Mouse (Mus musculus): Measurements from ENCODE around the gene Aldh1b1. TPM values are rescaled to one million over a fixed set of nuclear protein-coding genes. Genes with fewer than 3 reads are reported as not detected.

Aldh1b1 gene
- total RNA-seq (2022), result 1 to 10 TPM; 7.0 to 8.8 (median 7.8) TPM

DNA sequence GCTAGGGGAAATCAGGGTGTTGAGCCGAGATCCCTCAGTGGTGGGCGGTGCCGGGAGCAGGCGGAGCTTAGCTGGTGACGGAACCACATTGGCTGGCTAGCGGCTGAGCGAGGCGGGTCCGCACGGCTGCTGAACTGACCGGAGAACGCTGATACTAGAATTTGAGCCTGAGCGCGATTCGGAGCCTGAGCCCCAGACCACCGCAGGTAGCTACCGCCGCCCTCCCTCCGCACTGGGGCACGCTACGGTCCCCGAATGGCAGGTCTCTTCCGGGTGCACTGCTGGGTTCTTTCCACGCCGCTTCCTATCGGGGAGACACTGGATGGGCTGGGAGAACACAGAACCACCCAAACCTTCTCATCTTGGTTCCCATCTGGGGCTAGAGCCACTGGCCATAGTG is at the start of gene Aldh1b1:
Gene Aldh1b1, plus strand, starts transcription at position 59 of the 400 bp plus-strand sequence.
- DNase-seq (ENCODE audit: low spot score in 2 of 2), result peak; percentile 29 to 48

DNA sequence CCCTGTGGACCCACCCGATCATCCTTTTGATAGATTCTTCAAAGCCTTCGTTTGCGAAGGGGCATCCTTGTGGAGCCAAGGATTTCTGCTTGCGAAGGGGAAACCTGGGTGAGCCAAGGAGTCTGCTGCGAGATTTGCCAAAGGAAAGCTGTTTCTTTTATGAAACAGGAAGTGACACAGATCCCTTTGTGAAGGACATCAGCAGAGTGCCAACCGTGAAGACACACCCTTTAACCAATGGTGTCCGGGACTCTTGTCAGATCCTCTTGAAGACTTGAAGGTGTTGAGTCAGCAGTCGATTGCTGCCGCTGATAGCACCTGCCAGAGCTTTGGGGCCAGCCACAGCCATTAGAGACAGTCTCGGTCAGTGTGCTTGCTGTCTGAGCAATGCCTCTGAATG is 49.4 kb upstream of the Aldh1b1 start:
- DNase-seq (ENCODE audit: low spot score in 2 of 2), result no peak

DNA sequence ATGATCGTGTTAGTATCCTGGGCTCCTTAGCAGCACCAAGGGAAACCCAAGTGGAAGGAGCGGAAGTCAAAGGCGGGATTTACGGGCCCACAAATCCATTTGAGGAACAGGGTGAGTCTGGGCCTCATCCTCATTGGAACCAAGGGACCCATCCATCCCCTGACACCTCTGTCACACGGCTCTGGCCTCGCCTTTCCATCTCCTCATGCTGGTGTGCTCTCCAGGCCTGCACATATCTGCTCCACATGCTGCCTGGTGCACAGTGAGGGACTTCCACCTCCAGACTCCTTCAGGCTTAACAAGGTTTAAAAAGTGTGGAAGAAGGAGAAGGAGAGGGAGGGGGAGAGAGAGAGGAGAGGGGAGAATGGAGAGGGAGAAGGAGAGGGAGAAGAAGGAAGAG is 48.3 kb upstream of the Aldh1b1 start:
- no peak for DNase-seq (ENCODE audit: low spot score in 2 of 2)

DNA sequence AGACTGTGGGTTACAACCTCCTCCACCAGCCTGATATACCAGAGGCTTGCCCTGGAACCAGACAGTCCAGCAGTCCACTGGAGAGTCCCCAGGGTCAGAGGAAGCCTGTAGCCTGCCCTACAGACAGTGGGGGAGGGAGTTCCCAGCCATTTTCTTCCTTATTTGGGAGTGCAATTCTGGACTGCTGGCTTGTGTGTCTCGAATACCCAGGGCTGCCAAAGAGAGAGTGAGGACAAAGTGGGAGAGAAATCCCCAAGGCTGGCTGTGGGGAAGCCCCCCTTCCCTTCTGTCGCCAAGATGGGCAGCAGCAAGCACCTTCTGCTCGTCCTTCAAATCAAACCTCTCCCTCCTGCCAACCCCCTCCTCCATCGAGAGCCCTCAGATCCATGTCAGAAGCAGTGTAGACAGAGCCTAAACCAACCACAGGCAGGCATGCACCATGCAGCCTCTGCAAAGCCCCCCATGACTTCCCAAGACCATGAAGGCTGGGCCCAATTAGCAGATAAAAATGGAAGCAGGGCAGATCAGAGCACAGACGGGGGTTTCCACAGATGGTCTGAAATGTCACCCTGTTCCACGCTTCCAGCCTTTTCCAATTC is 45.5 kb upstream of the Aldh1b1 start:
- no peak for DNase-seq (ENCODE audit: low spot score in 2 of 2)

DNA sequence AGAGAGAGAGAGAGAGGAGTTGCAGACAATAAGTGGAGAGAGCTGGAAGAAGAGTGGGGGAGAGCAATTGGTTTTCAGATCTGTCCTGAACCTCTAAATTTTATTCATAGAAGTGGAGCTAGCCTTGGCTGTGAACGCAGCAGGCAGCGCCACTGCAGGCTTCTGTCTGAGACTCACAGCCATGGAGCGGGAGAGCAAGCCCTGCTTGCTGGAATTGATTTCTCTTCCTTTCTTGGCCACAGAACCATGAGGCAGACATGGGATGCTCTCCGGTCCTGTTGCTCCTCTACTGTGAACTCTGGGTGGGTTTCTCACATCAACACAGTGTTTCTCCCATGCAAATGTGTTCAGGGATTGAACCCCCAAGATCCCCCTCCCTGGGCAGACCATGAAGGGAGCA is 44.7 kb upstream of the Aldh1b1 start:
- no peak for DNase-seq (ENCODE audit: low spot score in 2 of 2)

DNA sequence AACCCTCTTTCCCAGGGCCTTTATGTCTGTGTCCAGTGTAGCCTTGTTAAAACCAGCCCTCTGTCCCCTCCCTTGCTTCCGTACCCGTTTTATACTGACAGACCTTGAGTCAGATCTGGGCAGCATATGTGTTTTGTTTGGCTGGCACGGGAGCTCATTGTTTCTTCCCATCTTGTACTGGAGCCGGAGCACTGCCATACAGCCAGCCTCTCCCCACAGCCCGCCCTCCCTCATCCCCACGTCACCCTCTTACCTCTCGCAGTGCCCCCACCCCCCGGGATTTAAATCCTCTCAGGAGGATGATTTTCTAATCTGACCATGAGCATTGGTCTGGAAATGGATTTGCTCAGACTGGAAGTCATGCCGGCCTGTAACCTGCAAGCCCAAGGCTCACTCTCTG is 43.7 kb upstream of the Aldh1b1 start:
- DNase-seq (ENCODE audit: low spot score in 2 of 2), result no peak

DNA sequence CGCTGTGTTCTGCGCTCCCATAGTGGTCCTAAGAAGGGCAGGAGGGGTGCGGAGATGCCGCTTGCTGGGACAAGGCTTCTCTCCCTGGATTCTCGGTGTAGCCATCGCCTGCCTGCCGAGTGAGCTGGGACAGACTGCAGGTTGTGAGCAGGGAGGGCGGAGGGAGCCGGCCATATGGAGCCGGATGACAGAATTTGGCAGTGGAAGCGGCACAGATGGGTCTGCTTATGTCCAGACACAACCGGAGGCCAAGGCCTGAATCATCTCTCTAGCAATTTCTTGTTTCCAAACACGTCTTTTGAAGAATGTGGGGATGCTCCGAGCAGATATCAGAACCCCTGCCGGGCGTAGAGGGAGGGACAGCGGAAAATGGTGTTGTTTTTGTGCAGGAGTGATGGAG is 42.9 kb upstream of the Aldh1b1 start:
- DNase-seq (ENCODE audit: low spot score in 2 of 2), result peak; percentile 30 to 85

DNA sequence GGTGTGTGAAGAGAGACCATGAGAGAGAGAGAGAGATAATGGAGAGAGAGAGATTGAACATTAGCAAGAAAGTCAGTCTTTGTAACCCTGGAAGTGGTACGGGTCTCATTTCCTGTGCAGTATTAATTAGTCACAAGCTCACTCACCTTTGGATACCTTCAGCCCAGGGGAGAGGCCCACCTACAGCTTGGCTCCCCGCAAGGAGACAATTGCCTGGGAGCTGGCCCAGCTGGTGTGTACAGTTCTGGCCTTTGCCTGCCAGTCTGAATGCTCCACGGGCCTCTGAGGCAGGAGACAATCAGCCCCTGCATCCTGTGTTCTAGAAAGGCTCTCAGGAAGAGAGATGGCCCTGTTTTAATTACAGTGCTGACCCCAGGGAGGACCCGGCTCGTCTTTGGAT is 40.9 kb upstream of the Aldh1b1 start:
- no peak for DNase-seq (ENCODE audit: low spot score in 2 of 2)

DNA sequence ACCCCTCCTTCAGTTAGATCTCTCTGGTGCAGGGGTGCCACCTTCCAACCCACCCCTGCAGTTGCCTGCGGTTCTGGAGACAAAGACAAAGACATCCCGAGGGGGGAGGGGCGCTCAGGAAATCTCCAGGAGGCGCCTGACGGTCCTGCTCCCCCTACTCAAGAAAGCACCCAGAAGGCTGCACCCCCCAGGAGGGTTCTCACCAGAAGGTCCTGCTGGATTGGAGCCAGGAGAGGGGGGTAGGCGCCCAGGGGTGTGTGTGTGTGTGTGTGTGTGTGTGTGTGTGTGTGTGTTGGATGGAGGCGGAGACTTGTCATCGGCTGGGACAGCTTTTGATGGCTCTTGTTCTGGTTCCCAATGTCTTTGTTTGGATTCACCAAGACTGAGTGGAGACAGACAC is 39.4 kb upstream of the Aldh1b1 start:
- DNase-seq (ENCODE audit: low spot score in 2 of 2), result no peak

DNA sequence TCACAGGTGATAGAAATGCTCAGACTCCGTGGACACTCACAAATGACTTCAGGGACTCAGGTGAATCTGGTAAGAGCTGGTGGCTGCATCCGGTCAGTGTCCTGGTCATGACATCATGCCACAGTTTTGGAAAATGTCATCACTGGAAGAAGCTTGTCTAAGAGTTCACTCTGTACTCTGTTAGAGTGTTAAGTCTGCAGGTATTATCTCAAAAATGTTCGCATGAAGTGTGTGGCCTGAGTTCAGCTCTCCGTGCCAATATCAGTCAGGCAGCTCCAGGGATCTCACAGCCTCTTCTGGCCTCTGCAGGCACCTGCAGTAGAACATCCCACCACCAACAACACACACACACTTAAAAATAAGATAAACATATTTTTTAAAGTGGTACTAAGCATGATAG is 36.2 kb upstream of the Aldh1b1 start:
- no peak for DNase-seq (ENCODE audit: low spot score in 2 of 2)

DNA sequence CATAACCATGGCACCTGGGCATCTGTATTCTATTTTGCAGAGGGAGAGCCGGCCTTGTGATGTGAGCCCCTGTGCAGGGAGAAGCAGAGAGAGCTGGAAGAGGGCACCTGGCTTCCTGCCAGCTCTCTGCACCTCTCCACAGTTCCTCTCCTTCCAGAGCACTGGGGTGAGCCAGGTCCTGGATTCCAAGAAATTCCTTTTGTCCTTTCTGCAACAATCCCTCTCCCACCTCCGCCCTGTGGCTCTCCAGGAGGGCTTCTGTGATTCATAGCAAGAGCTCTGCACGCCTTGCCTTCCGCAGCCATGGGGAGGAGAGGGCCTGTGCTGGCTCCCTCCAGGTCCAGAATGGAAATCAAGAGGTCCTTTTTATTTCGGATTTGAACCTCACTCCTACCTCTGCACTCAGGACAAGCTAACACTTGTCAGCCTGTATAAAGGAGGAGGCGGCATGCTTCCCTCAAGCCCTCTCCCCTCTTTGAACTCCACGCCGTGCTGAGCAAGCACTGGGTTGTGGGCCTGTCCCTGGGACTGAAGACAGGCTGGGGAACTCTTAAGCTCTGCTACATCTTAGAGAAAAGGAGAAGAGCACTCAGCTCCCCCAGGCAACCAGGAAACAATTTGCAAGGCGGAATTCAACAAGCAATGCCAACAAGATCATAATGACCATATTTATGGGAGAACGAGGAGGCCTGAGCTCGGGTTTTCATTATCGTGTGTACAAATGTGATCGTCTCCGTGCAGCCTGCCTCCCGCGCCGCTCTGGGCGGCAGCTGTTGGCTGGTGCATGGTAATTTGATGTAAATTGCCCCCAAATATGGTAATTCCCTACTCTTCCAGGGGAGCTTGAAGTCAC is 35.3 kb upstream of the Aldh1b1 start:
- DNase-seq (ENCODE audit: low spot score in 2 of 2), result peak in 1 of 2 experiments; percentile 28

DNA sequence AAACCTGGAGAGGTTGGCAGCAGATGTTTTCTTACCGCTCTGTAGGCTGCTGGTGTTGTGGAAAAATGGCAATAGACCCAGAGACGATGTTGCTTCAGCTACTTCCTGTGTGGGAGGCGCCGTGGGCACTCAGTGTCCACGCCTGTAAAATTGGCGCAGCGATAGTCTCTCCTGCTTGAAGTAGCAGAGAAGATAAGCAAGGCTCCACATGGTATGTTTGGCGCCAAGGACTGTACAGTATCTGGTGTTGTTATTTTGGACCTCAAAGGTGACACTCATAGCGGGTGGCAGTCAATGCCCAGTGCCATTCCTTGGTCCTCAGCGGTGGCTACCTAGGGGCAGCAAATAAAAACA is 34.7 kb upstream of the Aldh1b1 start:
- peak in 1 of 2 experiments; percentile 36 for DNase-seq (ENCODE audit: low spot score in 2 of 2)

DNA sequence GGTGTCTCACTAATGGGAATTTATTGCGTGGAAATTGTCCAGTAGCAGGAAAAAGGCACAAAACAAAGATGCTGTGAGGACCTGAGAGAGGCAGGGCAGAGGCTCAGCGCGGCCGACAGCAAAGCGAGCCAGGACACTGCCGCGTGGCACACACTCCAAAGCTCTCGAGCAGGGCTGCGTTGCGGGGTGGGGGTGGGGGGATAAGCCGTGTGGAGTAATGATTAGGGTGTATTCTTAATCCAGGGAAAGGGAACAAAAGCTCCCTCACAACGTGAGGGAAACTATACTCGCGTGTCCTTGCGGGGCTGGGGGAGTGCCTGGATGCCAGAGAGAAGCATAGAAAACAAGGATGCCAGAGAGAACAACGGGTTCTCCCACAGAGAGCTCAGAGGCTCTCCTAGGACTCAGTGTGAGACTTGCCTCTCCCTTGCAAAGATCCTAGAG is 33.7 kb upstream of the Aldh1b1 start:
- DNase-seq (ENCODE audit: low spot score in 2 of 2), result no peak

DNA sequence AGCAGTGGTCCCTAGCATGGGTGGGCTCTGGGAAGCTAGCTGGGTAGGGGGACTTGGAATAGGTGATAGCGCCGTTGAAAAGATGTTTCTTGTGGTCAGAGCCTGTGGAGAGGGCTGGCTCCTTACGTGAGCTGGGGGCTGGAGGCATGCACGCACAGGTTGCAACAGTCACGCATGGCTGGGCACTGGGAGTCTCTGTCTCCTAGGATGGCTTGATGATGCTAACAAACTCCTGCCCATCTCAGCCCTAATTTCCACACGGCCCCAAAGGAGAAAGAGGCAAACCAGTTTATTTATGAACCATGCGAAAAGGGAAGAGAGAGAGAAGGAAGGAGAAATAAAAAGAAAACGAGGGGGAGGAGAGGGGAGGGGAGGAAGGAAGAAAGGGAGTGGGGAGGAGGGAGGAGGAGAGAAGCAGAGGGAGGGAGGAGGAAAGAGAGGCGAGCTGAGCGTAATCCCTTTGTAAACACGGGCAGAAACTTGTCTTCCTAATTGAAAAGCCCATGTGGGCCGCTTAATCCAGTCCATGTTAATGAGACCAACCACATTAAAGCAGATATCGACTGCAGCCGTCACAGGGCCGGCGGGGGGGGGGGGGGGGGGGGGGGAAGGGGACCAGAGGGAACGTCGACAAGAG is 33.1 kb upstream of the Aldh1b1 start:
- no peak for DNase-seq (ENCODE audit: low spot score in 2 of 2)

DNA sequence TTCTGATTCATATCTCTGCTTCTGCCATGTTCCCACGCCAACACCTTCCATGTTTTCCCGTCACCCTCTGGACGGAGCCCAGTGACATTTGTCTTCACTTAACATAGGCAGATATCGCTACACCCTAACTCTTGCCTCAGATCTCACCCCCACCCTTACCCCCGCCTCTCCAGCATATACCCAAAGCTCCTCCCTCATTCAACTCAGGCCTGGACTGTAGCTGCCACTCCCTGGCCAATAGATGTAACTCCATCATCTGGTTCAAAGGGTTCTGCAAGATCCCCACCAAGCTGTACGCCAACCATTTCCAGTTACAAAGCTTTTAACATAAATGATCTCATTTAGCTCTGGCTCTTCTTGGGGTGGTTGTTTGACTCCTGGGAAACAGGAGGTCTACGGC is 32.0 kb upstream of the Aldh1b1 start:
- DNase-seq (ENCODE audit: low spot score in 2 of 2), result no peak

DNA sequence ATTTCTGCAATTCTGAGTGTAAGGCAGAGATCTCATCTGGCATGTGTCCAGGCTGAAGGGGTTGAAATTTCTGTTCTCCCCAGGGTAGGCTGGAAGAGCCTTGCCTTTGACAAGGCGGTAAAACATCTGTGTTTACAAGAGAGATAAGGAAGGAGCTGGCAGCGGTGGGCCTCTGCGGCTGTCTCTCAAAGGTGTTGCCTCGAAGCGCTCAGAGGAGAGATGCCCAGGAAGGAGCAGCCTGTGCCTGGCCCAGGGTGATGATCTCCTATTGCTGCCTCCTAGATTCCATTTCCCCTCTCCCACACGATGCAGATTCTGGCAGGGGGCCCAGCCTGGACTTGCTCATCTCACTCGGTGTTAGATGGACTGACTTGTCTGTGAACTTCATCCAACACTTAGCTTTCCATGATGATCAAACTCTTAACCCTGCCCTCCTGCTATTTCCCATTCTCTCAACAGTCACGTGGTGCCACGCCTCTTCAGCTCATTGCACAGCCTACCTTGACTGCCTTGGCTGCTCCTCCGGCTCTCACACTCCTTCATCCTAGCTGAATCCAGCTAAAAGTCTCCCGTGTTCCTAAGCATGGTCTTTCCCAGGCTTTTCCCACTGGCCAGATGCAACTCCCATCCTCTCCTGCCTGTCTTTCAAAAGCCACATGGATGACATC is 30.8 kb upstream of the Aldh1b1 start:
- DNase-seq (ENCODE audit: low spot score in 2 of 2), result no peak

DNA sequence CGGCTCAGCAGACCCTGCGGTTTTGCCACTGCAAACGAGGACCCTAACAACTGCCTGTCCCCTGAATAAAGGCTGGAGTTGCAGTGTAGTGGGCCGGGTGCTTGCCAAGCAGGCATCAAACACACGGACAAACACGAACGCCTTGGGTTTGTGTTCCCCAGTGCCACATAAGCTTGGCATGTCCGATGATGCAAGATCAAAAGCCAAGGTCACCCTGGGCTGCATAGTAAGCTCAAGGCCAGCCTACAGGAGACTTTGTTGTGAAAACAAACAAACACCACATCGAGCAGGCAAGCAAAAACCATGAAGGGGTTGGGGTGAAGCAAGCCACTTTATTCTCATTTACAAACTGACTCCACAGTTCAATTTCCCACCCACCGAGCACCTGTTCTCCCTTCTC is 29.7 kb upstream of the Aldh1b1 start:
- DNase-seq (ENCODE audit: low spot score in 2 of 2), result no peak

DNA sequence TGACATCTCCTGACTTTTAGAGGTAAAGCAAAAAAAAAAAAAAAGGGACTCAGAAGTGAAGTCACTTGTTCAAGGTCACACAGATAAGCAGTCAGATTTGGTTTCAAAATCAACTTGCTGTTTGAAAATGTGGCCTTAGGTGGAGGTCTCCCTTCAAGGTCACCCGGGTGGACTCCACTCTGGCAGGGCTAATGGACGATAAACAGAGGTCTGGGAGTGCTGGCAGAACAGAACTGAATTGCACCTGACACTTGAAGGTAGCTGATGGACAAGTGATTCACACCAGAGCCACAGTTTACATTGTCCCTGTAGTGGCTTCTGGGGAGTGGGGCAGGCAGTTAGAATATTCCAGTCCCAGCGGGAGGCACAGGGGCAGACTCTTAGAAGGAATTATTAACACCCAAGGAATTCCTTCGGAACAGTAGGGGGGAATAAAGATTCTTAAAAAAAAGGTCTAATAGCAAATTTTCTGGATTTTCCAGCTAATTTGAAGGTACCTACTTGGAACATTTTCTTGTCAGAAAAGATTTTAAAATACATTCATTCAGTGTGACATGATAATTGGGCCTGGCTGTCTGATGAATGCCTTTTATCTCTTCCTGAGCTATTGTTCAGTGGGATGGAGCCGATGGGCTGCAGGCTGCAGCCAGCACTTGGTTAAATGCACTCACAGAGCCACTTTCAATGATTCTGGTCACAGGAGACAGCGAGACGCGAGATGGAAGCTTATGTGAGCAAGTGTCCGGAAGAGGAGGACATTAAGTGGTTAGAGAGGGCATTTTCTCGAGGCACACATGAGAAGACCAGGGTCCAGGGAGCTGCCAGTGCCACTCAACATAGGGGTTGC is 28.8 kb upstream of the Aldh1b1 start:
- no peak for DNase-seq (ENCODE audit: low spot score in 2 of 2)

DNA sequence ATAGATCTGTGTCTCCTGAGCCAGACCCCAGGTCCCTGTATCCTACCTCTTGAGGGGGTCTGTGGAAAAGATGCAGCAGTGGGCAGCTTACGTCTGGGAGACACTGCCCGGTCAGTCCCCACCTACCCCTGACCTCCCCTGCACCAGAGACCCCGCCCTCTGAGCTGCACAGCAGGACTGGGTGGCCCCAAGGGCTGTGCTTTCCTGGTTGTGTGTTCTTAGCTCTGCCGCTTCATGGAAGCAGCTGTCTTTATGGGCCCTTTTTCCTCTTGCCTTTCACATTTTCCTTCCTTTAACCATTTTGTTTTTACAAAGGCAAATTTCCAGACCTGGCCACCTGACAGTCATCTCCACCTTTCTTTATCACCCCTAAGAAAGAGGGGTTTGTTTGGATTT is 28.2 kb upstream of the Aldh1b1 start:
- DNase-seq (ENCODE audit: low spot score in 2 of 2), result no peak

DNA sequence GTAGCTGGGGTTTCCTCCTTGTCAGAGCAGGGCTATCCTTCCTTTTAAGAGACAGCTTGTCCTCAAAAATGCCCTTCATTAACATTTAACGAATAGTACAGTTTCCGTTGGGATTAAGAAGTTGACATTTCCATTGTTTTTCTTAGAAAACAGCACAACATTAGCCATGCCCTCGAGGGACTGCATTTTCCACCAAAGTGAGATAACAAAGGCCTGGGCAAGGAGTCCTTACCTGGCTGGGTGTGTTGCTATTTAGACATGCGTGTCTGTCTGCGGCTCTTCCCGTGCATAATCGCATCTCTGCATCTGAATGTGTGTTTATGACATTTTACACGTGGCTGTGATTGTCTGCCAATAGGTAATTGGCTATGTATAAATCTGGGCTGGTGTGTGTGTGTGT is 27.6 kb upstream of the Aldh1b1 start:
- DNase-seq (ENCODE audit: low spot score in 2 of 2), result no peak

DNA sequence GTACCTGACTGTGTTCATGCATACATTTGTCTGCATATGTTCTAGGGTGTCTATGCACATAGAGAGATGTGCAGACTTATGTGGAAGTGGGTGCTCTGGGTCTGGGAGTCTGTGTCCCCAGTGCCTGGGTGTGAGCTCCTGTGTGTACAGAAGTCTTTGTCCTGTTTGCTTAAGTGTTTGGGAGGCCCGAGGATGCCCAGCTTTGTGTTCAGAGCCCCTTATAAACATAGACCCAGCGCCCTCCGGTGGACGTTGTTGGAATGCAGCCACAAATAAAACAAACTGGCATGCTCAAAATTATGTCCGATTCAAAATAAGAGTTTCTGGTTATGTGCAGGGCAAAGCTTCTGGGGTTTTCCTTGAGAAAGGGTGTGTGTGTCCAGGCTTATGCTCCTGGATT is 27.2 kb upstream of the Aldh1b1 start:
- no peak for DNase-seq (ENCODE audit: low spot score in 2 of 2)
